Mouse (Mus musculus) cortical plate, adult 2 months (tissue): ENCODE results near the gene Ddi1.

Experiments
- CTCF ChIP-seq: fragments of 200-500 bp; IDR thresholded peaks from 2 replicates; pipeline ENCODE4 v1.5.1; 2011; ENCODE audit warnings: mild to moderate bottlenecking, control low read depth, low read length; ENCODE audit not compliant: insufficient read depth; ENCODE audit errors: extremely low read depth
- POLR2A ChIP-seq: fragments of 200-500 bp; IDR thresholded peaks from 2 replicates; pipeline ENCODE4 v1.6.1; 2011; ENCODE audit warnings: mild to moderate bottlenecking, low read length, control low read depth; ENCODE audit not compliant: insufficient read depth; ENCODE audit errors: extremely low read depth

- TF ChIP-seq CTCF, result no peak
- no peak for TF ChIP-seq POLR2A
Measured at GRCm38 (mm10) chr9:6250320-6250719, 19.3 kb downstream of the Ddi1 start.
